Mouse (Mus musculus) hindbrain, embryonic 16.5 days (tissue): Measurements from ENCODE around the gene Lct. TPM values are rescaled to one million over a fixed set of nuclear protein-coding genes. Genes with fewer than 3 reads are reported as not detected.
"Not testable (repeated sequence)": the region's sequence is repeated elsewhere in the genome, so short reads cannot be mapped to it uniquely, and the experiment has no call there.

Experiments used
- ATAC-seq: fragments of 200-750 bp; cut with Nextera tagmentation; 2 replicates; pipeline ENCODE4 v1.8.0; 2017; ENCODE audit warnings: moderate TSS enrichment, moderate library complexity
- H3K27ac ChIP-seq: fragments of 300-500 bp; sonication (generic); 2 replicates; pipeline ENCODE4 v1.5.1; 2014; ENCODE audit warnings: low read depth, mild to moderate bottlenecking, control low read depth, low read length, moderate library complexity
- H3K27me3 ChIP-seq: fragments of 300-500 bp; sonication (generic); replicated peaks from 2 replicates; pipeline ENCODE4 v1.6.1; 2014; ENCODE audit warnings: low read length; ENCODE audit not compliant: control insufficient read depth, insufficient read depth
- H3K36me3 ChIP-seq: fragments of 300-500 bp; sonication (generic); 2 replicates; pipeline ENCODE4 v1.6.1; 2014; ENCODE audit warnings: mild to moderate bottlenecking, low read length, moderate library complexity, mixed read lengths; ENCODE audit not compliant: control insufficient read depth, insufficient read depth
- H3K4me1 ChIP-seq: fragments of 300-500 bp; sonication (generic); 2 replicates; pipeline ENCODE4 v1.6.1; 2014; ENCODE audit warnings: low read depth, low read length; ENCODE audit not compliant: control insufficient read depth, insufficient read depth
- H3K4me2 ChIP-seq: fragments of 300-500 bp; sonication (generic); 2 replicates; pipeline ENCODE4 v1.6.1; 2014; ENCODE audit warnings: mild to moderate bottlenecking, low read length, control low read depth, moderate library complexity
- H3K4me3 ChIP-seq: fragments of 300-500 bp; sonication (generic); 2 replicates; pipeline ENCODE4 v1.5.1; 2014; ENCODE audit warnings: mild to moderate bottlenecking, low read length, control low read depth, moderate library complexity
- H3K9ac ChIP-seq: fragments of 300-500 bp; sonication (generic); 2 replicates; pipeline ENCODE4 v1.6.1; 2014; ENCODE audit warnings: low read depth, mild to moderate bottlenecking, control low read depth, low read length, moderate library complexity
- H3K9me3 ChIP-seq: fragments of 300-500 bp; sonication (generic); 2 replicates; pipeline ENCODE4 v1.6.1; 2014; ENCODE audit warnings: mild to moderate bottlenecking, low read length, moderate library complexity; ENCODE audit not compliant: control insufficient read depth
- WGBS: fragments of 180-500 bp; shearing (Covaris S2); extraction: QIAGEN DNeasy Blood & Tissue Kit; methylation state at CpG from one replicate; pipeline ENCODE4 v1.1.7; 2014; 5-methylcytosine and 5-hydroxymethylcytosine counted together
- polyA plus RNA-seq: library from polyadenylated mRNA; unstranded; fragments of >200 nt; fragmentation: Nextera tagmentation; extraction: Ambion mirVana; gene quantifications from 2 replicates; pipeline ENCODE4 v1.2.1, GENCODE M21; 2015

Gene Lct
- polyA plus RNA-seq, 1 experiment from 2014 or later: 1.0 TPM

DNA sequence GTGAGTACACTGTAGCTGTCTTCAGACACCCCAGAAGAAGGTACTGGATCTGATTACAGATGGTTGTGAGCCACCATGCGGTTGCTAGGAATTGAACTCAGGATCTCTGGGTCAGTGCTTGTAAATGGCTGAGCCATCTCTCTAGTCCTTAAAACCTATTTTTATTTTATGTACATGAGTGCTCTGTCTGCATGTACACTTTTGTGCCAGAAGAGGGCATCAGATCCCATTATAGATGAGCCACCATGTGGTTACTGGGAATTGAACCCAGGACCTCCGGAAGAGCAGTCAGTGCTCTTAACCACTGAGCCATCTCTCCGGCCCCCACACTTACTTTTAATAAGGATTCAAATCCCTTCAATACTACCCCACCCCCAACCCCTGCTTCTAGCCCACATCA, 45.2 kb downstream of the Lct start:
- H3K9ac ChIP-seq: no peak overlapping the region
- H3K4me3 ChIP-seq: no peak overlapping the region
- H3K9me3 ChIP-seq: no peaks in the 10 kb centered on the region
- no peak overlapping the region for H3K27ac ChIP-seq
- H3K4me2 ChIP-seq: no peak overlapping the region
- 96% methylated on average over 3 of the region's 3 CpGs for WGBS
- peaks cover 27% of the 10 kb centered on the region for H3K36me3 ChIP-seq
- H3K27me3 ChIP-seq: no peaks in the 10 kb centered on the region
- no peaks in the 10 kb centered on the region for H3K4me1 ChIP-seq
- no peak for ATAC-seq

DNA sequence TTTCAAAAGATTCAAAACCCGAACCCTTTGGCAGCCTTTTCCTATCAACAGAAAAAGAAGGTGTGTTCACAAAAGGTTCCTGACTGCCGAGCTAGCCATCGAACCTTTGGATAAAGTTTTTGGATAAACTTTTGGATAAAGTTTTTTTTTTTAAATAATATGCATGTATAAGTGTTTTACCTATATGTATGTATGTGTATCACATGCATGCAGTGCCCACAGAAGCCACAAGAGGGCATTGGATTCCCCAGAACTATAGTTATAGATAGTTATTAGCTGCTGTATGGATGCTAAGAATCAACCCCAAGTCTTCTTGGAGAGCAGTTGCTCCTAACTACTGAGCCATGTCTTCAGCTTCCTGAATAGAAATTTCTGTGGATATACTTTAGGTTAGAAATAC, 46.4 kb downstream of the Lct start:
- Histone ChIP-seq H3K4me1 (no peaks in the 10 kb centered on the region), H3K4me3 (no peak overlapping the region), H3K36me3 (peaks cover 37% of the 10 kb centered on the region), H3K4me2 (no peak overlapping the region), H3K27ac (no peak overlapping the region), H3K27me3 (no peaks in the 10 kb centered on the region), H3K9ac (no peak overlapping the region), H3K9me3 (no peaks in the 10 kb centered on the region)
- no peak for ATAC-seq
- 98% methylated on average over 3 of the region's 3 CpGs for WGBS

DNA sequence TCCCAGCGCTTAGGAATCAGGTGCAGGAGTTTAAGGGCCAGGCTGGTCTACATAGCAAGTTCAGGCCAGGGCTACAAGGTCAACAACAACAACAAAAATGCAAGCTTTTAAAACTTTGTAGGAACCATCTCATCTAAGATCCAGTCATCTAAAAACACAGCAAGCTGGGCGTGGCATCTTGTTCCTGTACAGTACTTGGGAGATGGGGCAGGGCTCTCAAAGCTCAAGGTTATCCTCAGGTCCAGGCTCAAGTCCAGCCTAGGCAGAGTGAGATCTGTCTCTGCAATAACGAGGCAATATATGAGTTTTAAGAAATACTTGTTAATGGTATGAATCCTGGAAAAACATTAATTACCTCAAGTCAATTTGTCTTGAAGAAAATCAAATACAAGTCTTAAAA, 49.6 kb downstream of the Lct start:
- Histone ChIP-seq H3K4me1 (no peaks in the 10 kb centered on the region), H3K27me3 (no peaks in the 10 kb centered on the region), H3K4me2 (no peak overlapping the region), H3K36me3 (peaks cover 46% of the 10 kb centered on the region), H3K4me3 (no peak overlapping the region), H3K27ac (no peak overlapping the region), H3K9ac (no peak overlapping the region), H3K9me3 (no peaks in the 10 kb centered on the region)
- 96% methylated on average over 3 of the region's 3 CpGs for WGBS
- ATAC-seq: no peak

DNA sequence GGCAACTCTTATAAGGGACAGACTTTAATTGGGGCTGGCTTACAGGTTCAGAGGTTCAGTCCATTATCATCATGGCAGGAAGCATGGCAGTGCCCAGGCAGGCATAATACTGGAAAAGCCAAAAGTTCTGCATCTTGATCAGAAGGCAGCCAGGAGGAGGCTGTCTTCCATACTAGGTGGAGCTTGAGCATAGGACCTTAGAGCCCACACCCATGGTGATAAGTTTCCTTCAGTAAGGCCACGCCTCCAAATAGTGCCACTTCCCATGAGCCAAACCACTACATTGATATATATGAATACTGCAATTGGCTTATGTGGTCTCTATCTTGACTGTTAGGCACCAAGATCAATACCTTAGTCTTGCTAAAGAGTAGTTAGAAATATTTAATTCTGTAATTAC, 52.2 kb downstream of the Lct start:
- no peaks in the 10 kb centered on the region for H3K4me1 ChIP-seq
- ATAC-seq: no peak
- no peaks in the 10 kb centered on the region for H3K27me3 ChIP-seq
- H3K4me3 ChIP-seq: no peak overlapping the region
- H3K9me3 ChIP-seq: no peaks in the 10 kb centered on the region
- H3K4me2 ChIP-seq: no peak overlapping the region
- H3K27ac ChIP-seq: no peak overlapping the region
- H3K9ac ChIP-seq: no peak overlapping the region
- 88% methylated on average over 1 of the region's 1 CpGs for WGBS
- peaks cover 53% of the 10 kb centered on the region for H3K36me3 ChIP-seq

DNA sequence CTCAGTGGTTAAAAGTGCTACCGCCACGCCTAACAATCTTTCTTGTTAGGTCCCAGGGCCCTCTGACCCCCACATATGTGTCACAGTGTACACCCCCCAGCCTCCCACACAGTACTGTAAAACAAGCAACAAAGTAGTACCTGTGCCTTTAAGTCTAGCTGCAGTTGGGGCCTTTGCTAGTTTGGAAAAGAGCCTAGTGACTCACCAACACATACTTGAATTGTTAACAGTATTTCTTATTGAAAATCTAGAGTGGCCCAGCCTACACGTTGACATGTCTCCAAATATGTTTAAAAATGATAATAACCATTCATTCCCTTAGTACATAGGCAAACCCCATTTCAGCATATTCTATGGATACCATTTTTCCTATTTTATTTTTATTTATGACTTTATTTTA, 57.4 kb downstream of the Lct start:
- H3K4me2 ChIP-seq: no peak overlapping the region
- ATAC-seq: no peak
- H3K36me3 ChIP-seq: peaks cover 43% of the 10 kb centered on the region
- H3K4me1 ChIP-seq: no peaks in the 10 kb centered on the region
- WGBS: 94% methylated on average over 3 of the region's 3 CpGs
- no peak overlapping the region for H3K27ac ChIP-seq
- H3K9me3 ChIP-seq: no peaks in the 10 kb centered on the region
- no peak overlapping the region for H3K9ac ChIP-seq
- H3K27me3 ChIP-seq: no peaks in the 10 kb centered on the region
- no peak overlapping the region for H3K4me3 ChIP-seq

GRCm38 (mm10) chr1:128267061-128267460, 61.1 kb downstream of the Lct start:
- H3K4me3 ChIP-seq, ATAC-seq, H3K4me1 ChIP-seq, H3K27me3 ChIP-seq, H3K27ac ChIP-seq, H3K9me3 ChIP-seq, H3K4me2 ChIP-seq, H3K9ac ChIP-seq: not testable (repeated sequence)
- peaks cover 43% of the 10 kb centered on the region for H3K36me3 ChIP-seq
- 89% methylated on average over 7 of the region's 7 CpGs for WGBS

DNA sequence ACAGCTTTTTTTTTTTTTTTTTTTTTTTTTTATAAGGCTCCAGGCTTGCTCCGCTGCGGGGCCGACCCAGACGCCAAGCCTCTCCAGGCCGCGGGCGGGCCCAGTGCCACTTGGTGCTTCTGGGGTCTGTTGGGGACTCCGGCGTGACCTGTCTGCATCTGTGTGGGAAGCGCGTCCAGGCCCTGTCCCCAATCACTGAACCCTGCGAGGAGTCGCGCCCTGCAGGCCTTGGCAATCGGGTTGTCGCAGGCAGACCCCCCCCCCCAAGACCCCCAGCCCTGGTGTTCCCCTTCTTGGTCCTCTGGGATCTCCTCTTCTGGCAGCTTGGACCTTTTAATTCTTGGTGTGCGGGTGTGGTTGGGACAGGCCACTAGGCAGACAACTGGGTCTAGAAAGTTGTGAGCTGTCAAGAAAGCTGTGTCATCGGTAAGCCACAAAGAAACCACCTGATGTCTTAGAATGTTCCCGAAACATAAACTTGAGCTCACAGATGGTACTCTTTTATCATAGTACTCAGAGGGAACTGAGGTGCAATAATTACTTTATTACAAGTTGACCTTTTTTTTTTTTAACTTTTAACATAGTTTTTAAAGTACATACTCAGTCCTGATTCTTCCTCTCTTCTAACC, 83.3 kb downstream of the Lct start:
- WGBS: under 1% methylated on average over 18 of the region's 19 CpGs
- no peaks in the 10 kb centered on the region for H3K27me3 ChIP-seq
- H3K27ac ChIP-seq: peak overlapping the region; percentile 90
- H3K4me3 ChIP-seq: peak overlapping the region; percentile 88
- peak overlapping the region; percentile 91 for H3K9ac ChIP-seq
- no peaks in the 10 kb centered on the region for H3K36me3 ChIP-seq
- H3K4me1 ChIP-seq: peaks cover 11% of the 10 kb centered on the region
- peak; percentile 49; the same call in 1 of the 2 replicates for ATAC-seq
- peak overlapping the region; percentile 64 for H3K4me2 ChIP-seq
- H3K9me3 ChIP-seq: no peaks in the 10 kb centered on the region

DNA sequence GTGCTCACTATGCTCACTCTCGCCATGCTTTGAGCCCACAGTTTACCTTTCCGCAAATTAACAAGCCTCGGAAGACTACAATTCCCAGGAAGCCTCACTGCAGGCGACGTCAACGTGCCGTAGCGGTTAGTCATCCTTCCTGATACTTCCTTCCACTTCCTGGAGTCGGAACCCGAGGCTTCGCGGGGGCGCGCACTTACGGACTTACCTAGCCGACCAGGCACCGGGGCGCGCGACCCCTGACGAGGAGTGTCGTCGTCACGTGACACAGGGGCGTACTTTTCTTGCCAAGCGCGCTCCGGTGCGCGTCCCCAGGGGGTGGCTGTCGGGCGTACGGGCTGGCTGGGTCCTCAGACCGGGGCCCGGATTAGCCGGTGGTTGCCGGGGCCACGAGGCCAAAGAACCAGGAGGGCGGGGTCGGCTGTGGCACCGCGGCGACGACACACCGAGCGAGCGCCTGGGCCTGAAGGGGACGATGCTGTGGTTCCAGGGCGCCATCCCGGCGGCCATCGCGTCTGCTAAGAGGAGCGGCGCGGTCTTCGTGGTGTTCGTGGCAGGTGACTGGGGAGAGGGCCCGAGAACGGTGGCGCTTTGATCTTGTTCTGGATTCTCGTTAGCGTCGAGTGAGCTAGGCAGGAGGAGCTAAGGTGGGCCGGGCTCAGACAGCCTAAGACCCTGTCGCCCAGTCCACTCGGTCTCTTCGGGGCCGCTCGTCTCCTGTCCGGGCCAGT, 84.0 kb downstream of the Lct start:
- Histone ChIP-seq H3K4me3 (peak overlapping the region; percentile 88), H3K4me1 (peaks cover 11% of the 10 kb centered on the region), H3K36me3 (no peaks in the 10 kb centered on the region), H3K9ac (peak overlapping the region; percentile 91), H3K27ac (peak overlapping the region; percentile 90), H3K9me3 (no peaks in the 10 kb centered on the region), H3K4me2 (peak overlapping the region; percentile 71), H3K27me3 (no peaks in the 10 kb centered on the region)
- under 1% methylated on average over 71 of the region's 71 CpGs for WGBS
- peak; percentile 97 for ATAC-seq

DNA sequence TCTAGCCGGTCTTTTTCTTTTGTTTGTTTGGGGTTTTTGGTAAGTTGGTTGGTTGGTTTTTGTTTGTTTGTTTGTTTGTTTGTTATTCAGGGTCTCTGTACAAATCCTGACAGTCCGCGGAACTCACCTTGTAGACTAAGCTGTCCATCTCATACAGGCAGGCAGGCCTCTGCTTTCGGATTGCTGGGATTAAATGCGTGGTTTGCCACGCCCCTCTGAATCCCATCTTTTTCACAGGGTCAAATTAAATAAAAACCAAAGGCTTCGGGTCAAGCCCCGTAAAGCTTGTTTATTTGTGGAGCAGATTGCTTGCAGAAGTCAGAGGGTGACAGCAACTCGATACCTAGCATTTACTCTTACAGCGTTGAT, 84.5 kb downstream of the Lct start, which contains the start of gene Ubxn4:
Gene Ubxn4 (plus strand): TSS at position 338 of the 369 bp plus-strand sequence.
- 11% methylated on average over 10 of the region's 10 CpGs for WGBS
- H3K4me2 ChIP-seq: peak within 1 kb of the TSS; percentile 71
- peak within 1 kb of the TSS; percentile 91 for H3K9ac ChIP-seq
- peak within 1 kb of the TSS; percentile 88 for H3K4me3 ChIP-seq
- H3K4me1 ChIP-seq: peaks cover 11% of the 10 kb centered on the region
- ATAC-seq: peak; percentile 62
- peak within 1 kb of the TSS; percentile 90 for H3K27ac ChIP-seq
- no peaks in the 10 kb centered on the region for H3K9me3 ChIP-seq
- H3K27me3 ChIP-seq: no peaks in the 10 kb centered on the region
- H3K36me3 ChIP-seq: no peaks in the 10 kb centered on the region
